In the genomic region with DNA sequence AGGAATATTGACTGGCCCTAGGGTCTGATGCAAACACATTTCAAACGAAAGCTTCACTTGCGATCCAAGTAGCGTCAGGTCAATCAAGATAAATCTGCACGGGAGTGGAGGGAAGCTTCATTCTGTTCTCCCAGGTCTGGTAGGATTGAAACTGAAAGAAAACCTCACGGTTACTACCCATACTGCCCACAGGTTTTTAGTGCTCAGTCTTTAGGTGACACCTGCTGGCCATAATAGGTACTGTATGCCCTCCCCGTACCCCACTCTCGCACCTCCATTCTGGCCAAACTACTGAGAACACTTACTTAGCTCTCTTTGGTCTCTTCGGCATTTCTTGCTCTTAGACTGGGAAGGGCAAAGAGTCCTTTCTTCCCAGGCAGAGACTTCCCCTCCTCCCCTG, we compare ENCODE assay signal across 8 mouse cellular contexts. TPM values are rescaled to one million over a fixed set of nuclear protein-coding genes. Genes with fewer than 3 reads are reported as not detected.
DNase-seq lines count a peak whose midpoint lies in the region; ATAC-seq lines count a peak whose summit lies in the region.

No protein-coding gene starts in this region.

- DNase-seq in midbrain, embryonic 10.5 days (ENCODE audit: low spot score) = peak; percentile 39
- peak; percentile 48 for DNase-seq in MN1 (ENCODE audit: low spot score)
- peak; percentile 81 for DNase-seq in cerebellum, adult 9-10 months
- DNase-seq in layer of hippocampus, postnatal 10 days (ENCODE audit: low spot score in 2 of 2) = peak; percentile 65 to 73
- peak; percentile 33 to 72 for DNase-seq in thymus, postnatal 10 days (ENCODE audit: low spot score in 2 of 2)

- no peak overlapping the region for H3K4me2 ChIP-seq in midbrain, embryonic 13.5 days (replicated peaks)
- peak overlapping the region; percentile 41 for H3K4me2 ChIP-seq in heart, embryonic 16.5 days (ENCODE audit: low read depth, low read length)

- WGBS in midbrain, embryonic 10.5 days = 28% methylated on average over 8 of the region's 8 CpGs
- 31% methylated on average over 8 of the region's 8 CpGs for WGBS in midbrain, embryonic 13.5 days
- 17% methylated on average over 8 of the region's 8 CpGs for WGBS in heart, embryonic 16.5 days

- H3K4me1 ChIP-seq in midbrain, embryonic 10.5 days = peaks cover 3% of the 10 kb centered on the region
- H3K4me1 ChIP-seq in midbrain, embryonic 13.5 days (replicated peaks) = peaks cover under 1% of the 10 kb centered on the region
- no peaks in the 10 kb centered on the region; the same call in 1 of the 2 replicates for H3K4me1 ChIP-seq in heart, embryonic 16.5 days (ENCODE audit: control insufficient read depth, insufficient read depth, low read length)

- no peak overlapping the region for H3K27ac ChIP-seq in midbrain, embryonic 10.5 days (replicated peaks)
- no peak overlapping the region for H3K27ac ChIP-seq in midbrain, embryonic 13.5 days
- H3K27ac ChIP-seq in heart, embryonic 16.5 days (ENCODE audit: low read length) = no peak overlapping the region

- H3K27me3 ChIP-seq in midbrain, embryonic 10.5 days (ENCODE audit: low read depth, poor library complexity, severe bottlenecking) = no peaks in the 10 kb centered on the region
- peaks cover 11% of the 10 kb centered on the region; the same call in 1 of the 2 replicates for H3K27me3 ChIP-seq in midbrain, embryonic 13.5 days
- no peaks in the 10 kb centered on the region for H3K27me3 ChIP-seq in heart, embryonic 16.5 days (ENCODE audit: control insufficient read depth, insufficient read depth, low read length)

- H3K4me3 ChIP-seq in midbrain, embryonic 10.5 days = no peak overlapping the region
- no peak overlapping the region for H3K4me3 ChIP-seq in midbrain, embryonic 13.5 days (replicated peaks)
- peak overlapping the region; percentile 35 for H3K4me3 ChIP-seq in heart, embryonic 16.5 days (ENCODE audit: low read length)

- ATAC-seq in midbrain, embryonic 13.5 days = no peak
- no peak for ATAC-seq in heart, embryonic 16.5 days (replicated peaks; ENCODE audit: extremely low read depth, insufficient read depth, low FRiP score)
- ATAC-seq in megakaryocyte progenitor cell, adult 5-6 weeks (replicated peaks; ENCODE audit: poor library complexity) = peak; percentile 89

- H3K9me3 ChIP-seq in midbrain, embryonic 10.5 days (replicated peaks) = no peaks in the 10 kb centered on the region
- H3K9me3 ChIP-seq in midbrain, embryonic 13.5 days = no peaks in the 10 kb centered on the region
- H3K9me3 ChIP-seq in heart, embryonic 16.5 days (replicated peaks; ENCODE audit: control insufficient read depth, low read length) = no peaks in the 10 kb centered on the region

- no peaks in the 10 kb centered on the region for H3K36me3 ChIP-seq in midbrain, embryonic 10.5 days
- H3K36me3 ChIP-seq in midbrain, embryonic 13.5 days = no peaks in the 10 kb centered on the region
- H3K36me3 ChIP-seq in heart, embryonic 16.5 days (ENCODE audit: control insufficient read depth, insufficient read depth) = no peaks in the 10 kb centered on the region

- H3K9ac ChIP-seq in midbrain, embryonic 13.5 days (replicated peaks) = no peak overlapping the region
- no peak overlapping the region for H3K9ac ChIP-seq in heart, embryonic 16.5 days (ENCODE audit: low read length)

RNA-seq across cellular contexts. Expression of gene Dscaml1, which starts 9.2 kb away (rescaled TPM):
- 0.23 and 0.66 TPM in 2 replicates for polyA plus RNA-seq in midbrain, embryonic 10.5 days (2016; fragmentation: Nextera tagmentation; extraction: Ambion mirVana)
- 8.4 and 9.5 TPM in 2 replicates for polyA plus RNA-seq in midbrain, embryonic 13.5 days (2015; fragmentation: Nextera tagmentation; extraction: Ambion mirVana)
- 0.35 and 0.54 TPM in 2 replicates for polyA plus RNA-seq in heart, embryonic 16.5 days (2015; fragmentation: Nextera tagmentation; extraction: Ambion mirVana)
- 10 to 100 TPM; 67.0 to 72.6 TPM for total RNA-seq in layer of hippocampus, postnatal 10 days (2021)
- total RNA-seq in megakaryocyte progenitor cell, adult 5-6 weeks (2015) = not detected in 2 replicates
- total RNA-seq in megakaryocyte progenitor cell, adult 5-6 weeks (2017) = not detected in 2 replicates

RNA-seq across cellular contexts. Expression of gene Fxyd2, which starts 17.8 kb away (rescaled TPM):
- polyA plus RNA-seq in midbrain, embryonic 10.5 days (2016; fragmentation: Nextera tagmentation; extraction: Ambion mirVana) = 0.83 and 1.8 TPM in 2 replicates
- polyA plus RNA-seq in midbrain, embryonic 13.5 days (2015; fragmentation: Nextera tagmentation; extraction: Ambion mirVana) = 3.6 and 5.5 TPM in 2 replicates
- polyA plus RNA-seq in heart, embryonic 16.5 days (2015; fragmentation: Nextera tagmentation; extraction: Ambion mirVana) = 1.8 and 2.5 TPM in 2 replicates
- 10 to 100 TPM in 1 of 2 experiments, 1 to 10 TPM in 1; 8.9 to 10.4 TPM for total RNA-seq in layer of hippocampus, postnatal 10 days (2021)
- total RNA-seq in megakaryocyte progenitor cell, adult 5-6 weeks (2015) = 0.78 and 0.79 TPM in 2 replicates
- total RNA-seq in megakaryocyte progenitor cell, adult 5-6 weeks (2017) = 2.9 TPM in 1 of 2 replicates, not detected in the other

RNA-seq across cellular contexts. Expression of gene Fxyd6, which starts 47.3 kb away (rescaled TPM):
- 164 and 189 TPM in 2 replicates for polyA plus RNA-seq in midbrain, embryonic 10.5 days (2016; fragmentation: Nextera tagmentation; extraction: Ambion mirVana)
- 364 and 384 TPM in 2 replicates for polyA plus RNA-seq in midbrain, embryonic 13.5 days (2015; fragmentation: Nextera tagmentation; extraction: Ambion mirVana)
- polyA plus RNA-seq in heart, embryonic 16.5 days (2015; fragmentation: Nextera tagmentation; extraction: Ambion mirVana) = 34.9 and 37.2 TPM in 2 replicates
- 100 to 1,000 TPM; 288 to 309 TPM for total RNA-seq in layer of hippocampus, postnatal 10 days (2021)
- not detected in 2 replicates for total RNA-seq in megakaryocyte progenitor cell, adult 5-6 weeks (2015)
- total RNA-seq in megakaryocyte progenitor cell, adult 5-6 weeks (2017) = 0.07 TPM in 1 of 2 replicates, not detected in the other
